Mouse (Mus musculus) kidney, embryonic 14.5 days (tissue): Measurements from ENCODE around the gene Polr3c. TPM values are rescaled to one million over a fixed set of nuclear protein-coding genes. Genes with fewer than 3 reads are reported as not detected.
"Not testable (repeated sequence)": the region's sequence is repeated elsewhere in the genome, so short reads cannot be mapped to it uniquely, and the experiment has no call there.

Experiments
- ATAC-seq: fragments of 200-750 bp; cut with Nextera tagmentation; 2 replicates; pipeline ENCODE4 v1.8.0; 2017; ENCODE audit warnings: moderate number of reproducible peaks, mild to moderate bottlenecking, moderate TSS enrichment, moderate library complexity; ENCODE audit not compliant: low FRiP score, low TSS enrichment
- H3K27ac ChIP-seq: fragments of 300-500 bp; sonication (generic); 2 replicates; pipeline ENCODE4 v1.5.1; 2014; ENCODE audit warnings: low read depth, mild to moderate bottlenecking, low read length, moderate library complexity, mixed read lengths
- H3K27me3 ChIP-seq: fragments of 300-500 bp; sonication (generic); 2 replicates; pipeline ENCODE4 v1.6.1; 2014; ENCODE audit warnings: mild to moderate bottlenecking, low read length; ENCODE audit not compliant: control insufficient read depth, insufficient read depth
- H3K36me3 ChIP-seq: fragments of 300-500 bp; sonication (generic); 2 replicates; pipeline ENCODE4 v1.6.1; 2014; ENCODE audit warnings: low read length, mixed read lengths; ENCODE audit not compliant: control insufficient read depth, insufficient read depth
- H3K4me1 ChIP-seq: fragments of 300-500 bp; sonication (generic); 2 replicates; pipeline ENCODE4 v1.6.1; 2014; ENCODE audit warnings: low read length, mixed read lengths; ENCODE audit not compliant: control insufficient read depth, insufficient read depth
- H3K4me2 ChIP-seq: fragments of 300-500 bp; sonication (generic); replicated peaks from 2 replicates; pipeline ENCODE4 v1.6.1; 2014; ENCODE audit warnings: low read depth, mild to moderate bottlenecking, low read length
- H3K4me3 ChIP-seq: fragments of 300-500 bp; sonication (generic); 2 replicates; pipeline ENCODE4 v1.5.1; 2014; ENCODE audit warnings: mild to moderate bottlenecking, low read length
- H3K9ac ChIP-seq: fragments of 300-500 bp; sonication (generic); 2 replicates; pipeline ENCODE4 v1.6.1; 2014; ENCODE audit warnings: low read depth, mild to moderate bottlenecking, low read length, moderate library complexity
- H3K9me3 ChIP-seq: fragments of 300-500 bp; sonication (generic); 2 replicates; pipeline ENCODE4 v1.6.1; 2016; ENCODE audit warnings: low read length; ENCODE audit not compliant: control insufficient read depth
- WGBS: fragments of 180-500 bp; shearing (Covaris S2); extraction: QIAGEN DNeasy Blood & Tissue Kit; methylation state at CpG from one replicate; pipeline ENCODE4 v1.1.7; 2014; 5-methylcytosine and 5-hydroxymethylcytosine counted together
- polyA plus RNA-seq: library from polyadenylated mRNA; unstranded; fragments of >200 nt; fragmentation: Nextera tagmentation; extraction: Ambion mirVana; gene quantifications from 2 replicates; pipeline ENCODE4 v1.2.1, GENCODE M21; 2014

Polr3c gene
- polyA plus RNA-seq, 1 experiment from 2014 or later, result 38.5 TPM

- H3K4me2 ChIP-seq, result no peak overlapping the region
- no peaks in the 10 kb centered on the region for H3K36me3 ChIP-seq
- no peaks in the 10 kb centered on the region for H3K27me3 ChIP-seq
- no peak overlapping the region for H3K27ac ChIP-seq
- H3K9me3 ChIP-seq, result no peaks in the 10 kb centered on the region
- no peak; the same call in 1 of the 2 replicates for ATAC-seq
- H3K4me3 ChIP-seq, result no peak overlapping the region
- no peak overlapping the region for H3K9ac ChIP-seq
- peaks cover 18% of the 10 kb centered on the region for H3K4me1 ChIP-seq
- 51% methylated on average over 3 of the region's 3 CpGs for WGBS
Observed at GRCm38 (mm10) chr3:96675171-96675570, 52.3 kb downstream of the Polr3c start.

GRCm38 (mm10) chr3:96674442-96674841, 53.0 kb downstream of the Polr3c start:
- H3K9me3 ChIP-seq, result no peaks in the 10 kb centered on the region
- no peak overlapping the region for H3K9ac ChIP-seq
- no peaks in the 10 kb centered on the region for H3K36me3 ChIP-seq
- H3K4me1 ChIP-seq, result peaks cover 18% of the 10 kb centered on the region
- no peaks in the 10 kb centered on the region for H3K27me3 ChIP-seq
- WGBS, result 8% methylated on average over 8 of the region's 8 CpGs
- H3K4me3 ChIP-seq, result no peak overlapping the region
- H3K4me2 ChIP-seq, result peak overlapping the region; percentile 19
- ATAC-seq, result peak; percentile 36
- peak overlapping the region; percentile 39; the same call in 1 of the 2 replicates for H3K27ac ChIP-seq

GRCm38 (mm10) chr3:96673514-96673913, 53.9 kb downstream of the Polr3c start:
- Histone ChIP-seq H3K36me3 (no peaks in the 10 kb centered on the region), H3K4me1 (peaks cover 18% of the 10 kb centered on the region), H3K4me2 (no peak overlapping the region), H3K27ac (no peak overlapping the region), H3K9me3 (no peaks in the 10 kb centered on the region), H3K27me3 (no peaks in the 10 kb centered on the region), H3K4me3 (no peak overlapping the region), H3K9ac (no peak overlapping the region)
- 62% methylated on average over 4 of the region's 4 CpGs for WGBS
- no peak for ATAC-seq

DNA sequence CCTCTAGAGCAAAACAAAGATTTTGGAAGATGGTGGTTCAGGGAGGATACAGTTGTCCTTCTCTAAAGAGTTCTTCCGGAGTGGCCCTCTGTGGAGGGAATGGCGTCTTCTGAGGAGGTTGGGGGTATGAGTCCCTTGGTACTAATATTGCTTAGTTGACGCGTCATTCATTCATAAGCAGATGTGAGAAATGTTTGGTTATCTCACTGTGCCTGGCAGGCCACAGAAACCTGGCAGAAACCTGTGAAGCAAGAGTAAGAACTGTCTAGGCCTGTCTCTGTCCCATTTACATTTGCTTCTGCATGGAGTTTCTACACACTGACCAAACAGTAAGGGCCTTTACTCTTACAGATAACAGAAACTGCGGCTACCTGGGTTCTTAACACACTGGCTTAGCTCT, 55.9 kb downstream of the Polr3c start:
- Histone ChIP-seq H3K9ac (no peak overlapping the region), H3K4me2 (no peak overlapping the region), H3K27me3 (no peaks in the 10 kb centered on the region), H3K4me3 (no peak overlapping the region), H3K27ac (no peak overlapping the region), H3K9me3 (no peaks in the 10 kb centered on the region), H3K4me1 (peaks cover 18% of the 10 kb centered on the region), H3K36me3 (no peaks in the 10 kb centered on the region)
- ATAC-seq, result no peak
- WGBS, result 96% methylated on average over 5 of the region's 5 CpGs

GRCm38 (mm10) chr3:96669727-96670468, 57.5 kb downstream of the Polr3c start, which contains the start of gene Ankrd35:
Ankrd35 (plus strand) TSS chr3:96670131.
- Histone ChIP-seq H3K9me3 (no peaks in the 10 kb centered on the region), H3K4me2 (peak within 1 kb of the TSS; percentile 51), H3K4me1 (peaks cover 9% of the 10 kb centered on the region; the same call in 1 of the 2 replicates), H3K27me3 (no peaks in the 10 kb centered on the region), H3K9ac (no peak within 1 kb of the TSS; the same call in 1 of the 2 replicates), H3K4me3 (peak within 1 kb of the TSS; percentile 32), H3K36me3 (no peaks in the 10 kb centered on the region), H3K27ac (no peak within 1 kb of the TSS)
- 3% methylated on average over 35 of the region's 35 CpGs for WGBS
- peak; percentile 94 for ATAC-seq

GRCm38 (mm10) chr3:96668424-96669067, 58.9 kb downstream of the Polr3c start:
- Histone ChIP-seq H3K4me2 (no peak overlapping the region), H3K9me3 (no peaks in the 10 kb centered on the region), H3K36me3 (no peaks in the 10 kb centered on the region), H3K27me3 (no peaks in the 10 kb centered on the region), H3K27ac (no peak overlapping the region), H3K4me1 (peaks cover 1% of the 10 kb centered on the region; the same call in 1 of the 2 replicates), H3K4me3 (no peak overlapping the region), H3K9ac (no peak overlapping the region)
- 95% methylated on average over 5 of the region's 5 CpGs for WGBS
- ATAC-seq, result no peak

DNA sequence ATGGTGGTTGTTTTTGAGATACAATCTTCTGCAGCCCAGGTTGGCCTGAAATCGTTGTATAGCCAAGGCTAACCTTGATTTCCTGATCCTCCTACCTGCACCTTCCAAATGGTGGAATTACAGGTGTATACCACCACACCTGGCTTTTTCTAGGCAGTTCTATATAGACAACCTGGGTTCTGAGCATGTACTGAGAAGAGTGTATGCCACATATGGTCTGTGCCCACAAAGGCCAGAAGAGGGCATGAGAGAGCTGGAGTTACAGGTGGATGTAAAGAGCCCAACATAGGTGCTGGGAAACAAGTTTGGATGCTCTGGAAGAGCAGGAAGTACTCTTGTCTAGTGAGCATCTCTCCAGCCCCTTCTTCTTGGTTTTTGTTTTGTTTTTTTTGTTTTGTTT, 60.1 kb downstream of the Polr3c start:
- WGBS, result 52% methylated on average over 1 of the region's 1 CpGs
- no peaks in the 10 kb centered on the region for H3K36me3 ChIP-seq
- no peak overlapping the region for H3K4me2 ChIP-seq
- H3K4me1 ChIP-seq, result peaks cover 4% of the 10 kb centered on the region; the same call in 1 of the 2 replicates
- H3K27me3 ChIP-seq, result no peaks in the 10 kb centered on the region
- H3K4me3 ChIP-seq, result no peak overlapping the region
- H3K27ac ChIP-seq, result no peak overlapping the region
- no peak for ATAC-seq
- H3K9ac ChIP-seq, result no peak overlapping the region
- no peaks in the 10 kb centered on the region for H3K9me3 ChIP-seq

DNA sequence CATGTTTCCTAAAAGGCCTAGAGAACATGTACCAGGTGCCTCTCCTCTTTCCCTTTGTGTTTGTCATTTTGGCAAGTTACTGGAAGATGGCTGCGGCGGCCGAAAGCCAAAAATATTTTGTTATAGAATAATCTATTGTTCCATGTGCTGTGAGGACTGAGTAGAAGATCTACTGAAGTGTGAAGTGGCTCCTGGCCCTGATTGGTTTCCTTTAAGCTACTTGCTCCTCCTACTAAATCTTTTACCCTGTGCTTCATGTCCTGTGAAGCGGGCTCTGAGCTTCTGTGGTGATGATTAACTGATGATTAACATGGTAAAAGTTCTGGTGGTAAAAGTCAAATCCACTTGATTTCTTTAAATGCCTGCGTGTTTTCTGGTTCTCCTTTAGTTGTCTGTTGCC, 60.5 kb downstream of the Polr3c start:
- Histone ChIP-seq H3K27me3 (no peaks in the 10 kb centered on the region), H3K9ac (no peak overlapping the region), H3K9me3 (no peaks in the 10 kb centered on the region), H3K4me1 (peaks cover 4% of the 10 kb centered on the region; the same call in 1 of the 2 replicates), H3K36me3 (no peaks in the 10 kb centered on the region), H3K4me3 (no peak overlapping the region), H3K27ac (no peak overlapping the region), H3K4me2 (no peak overlapping the region)
- no peak for ATAC-seq
- 90% methylated on average over 5 of the region's 5 CpGs for WGBS

- not testable (repeated sequence) for ATAC-seq, H3K27me3 ChIP-seq, H3K4me1 ChIP-seq, H3K9me3 ChIP-seq, H3K27ac ChIP-seq, H3K4me2 ChIP-seq, H3K9ac ChIP-seq, H3K4me3 ChIP-seq, H3K36me3 ChIP-seq
- 91% methylated on average over 7 of the region's 7 CpGs for WGBS
Observed at GRCm38 (mm10) chr3:96665732-96666363, 61.6 kb downstream of the Polr3c start.
